Mouse (Mus musculus): ENCODE measurements around the gene H2afy2.

- TF ChIP-seq CTCF (IDR thresholded peaks at IDR 0.05) (no peak), EP300 (IDR thresholded peaks at IDR 0.05) (no peak)
These were observed 69.8 kb downstream of the H2afy2 start for GRCm38 (mm10) chr10:61714146-61714545.

All from lung, postnatal 0 days (tissue).